Mouse (Mus musculus): ENCODE results near the gene Grm5.

Gene Grm5

DNA sequence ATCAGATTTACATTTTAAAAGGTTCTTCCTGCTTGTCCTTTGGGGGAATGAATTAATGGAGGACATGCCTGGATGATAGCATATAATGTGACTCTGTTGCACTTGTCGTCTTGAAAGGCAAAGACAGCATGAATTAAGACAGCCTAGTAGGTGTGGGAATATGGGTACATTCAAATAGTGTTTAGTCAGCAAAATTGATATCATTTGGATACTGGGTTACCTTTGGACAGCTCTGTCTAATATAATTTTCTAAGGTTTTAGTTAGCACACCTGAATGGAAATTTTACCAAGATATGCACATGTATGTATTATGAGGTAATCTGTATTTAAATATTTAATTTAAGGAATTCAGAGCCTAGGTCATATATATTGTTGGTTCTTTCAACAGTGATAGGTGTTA lies 353.4 kb downstream of the Grm5 start:
- no peak for DNase-seq

DNA sequence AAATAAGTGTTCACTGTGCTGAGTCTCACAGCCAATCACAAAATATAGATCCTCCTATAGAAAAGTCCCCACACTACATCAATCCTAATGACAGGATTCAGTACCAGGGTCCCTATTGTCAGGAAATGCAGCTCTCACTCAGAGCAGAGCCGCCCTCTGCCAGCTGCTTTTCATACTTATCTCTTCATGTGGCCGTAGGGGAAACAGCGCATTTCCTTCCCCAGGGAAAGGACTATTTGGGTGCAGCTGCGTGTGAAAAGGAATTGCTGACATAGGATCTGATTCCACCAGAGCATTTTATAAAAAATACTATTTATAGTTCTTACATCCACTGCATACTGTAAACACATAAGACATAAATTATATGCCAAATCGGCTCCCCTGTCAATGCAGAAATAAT lies 354.3 kb downstream of the Grm5 start:
- no peak for DNase-seq

DNA sequence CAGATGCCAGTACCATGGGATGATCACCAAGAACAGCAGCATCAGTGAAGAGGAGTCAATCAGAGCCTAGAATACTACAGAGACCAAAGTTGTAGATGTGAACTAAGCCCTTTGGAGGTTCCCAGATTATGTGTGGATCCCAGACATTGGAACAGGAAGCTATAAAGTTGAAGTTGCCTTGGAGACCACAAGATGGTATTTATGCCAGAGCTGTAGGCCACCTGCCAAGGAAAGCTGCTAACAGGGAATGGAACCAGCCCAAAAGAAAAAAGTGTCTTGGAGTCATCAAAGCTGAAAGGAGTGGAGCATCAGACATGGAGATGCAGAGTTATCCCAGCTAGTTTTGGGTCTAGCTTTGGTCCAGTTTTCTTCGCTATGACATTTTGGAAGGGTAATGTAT lies 366.2 kb downstream of the Grm5 start:
- DNase-seq, result no peak

DNA sequence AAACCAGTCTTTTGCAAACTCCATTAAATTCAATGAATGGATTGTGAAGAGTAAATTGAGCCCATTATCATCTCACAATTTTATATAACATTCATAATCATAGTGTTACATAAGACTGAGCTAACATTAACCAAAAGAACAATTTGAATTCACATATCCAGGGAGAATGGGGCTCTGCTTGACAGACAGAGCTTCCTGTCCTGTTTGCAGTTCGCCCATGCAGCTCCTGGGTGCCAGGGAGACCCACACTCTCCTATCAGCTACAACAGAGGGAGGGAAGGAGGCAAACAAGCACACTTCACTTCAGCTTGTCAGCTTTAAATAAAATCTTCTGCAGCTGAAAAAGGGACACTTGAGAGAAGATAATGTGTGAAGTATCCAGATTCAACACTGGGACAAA lies 389.2 kb downstream of the Grm5 start:
- DNase-seq, result no peak

DNA sequence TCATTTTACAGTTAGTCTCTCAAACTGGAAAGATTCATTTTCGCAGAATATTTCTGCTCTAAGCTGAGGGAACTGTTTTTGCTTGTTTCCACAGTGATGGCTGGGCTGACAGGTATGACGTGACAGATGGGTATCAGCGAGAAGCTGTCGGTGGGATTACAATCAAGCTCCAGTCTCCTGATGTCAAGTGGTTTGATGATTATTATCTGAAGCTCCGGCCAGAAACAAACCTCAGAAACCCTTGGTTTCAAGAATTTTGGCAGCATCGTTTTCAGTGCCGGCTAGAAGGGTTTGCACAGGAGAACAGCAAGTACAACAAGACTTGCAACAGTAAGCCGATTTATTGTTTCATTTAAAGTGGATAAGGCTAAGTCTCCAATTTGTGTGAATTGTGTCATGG lies 391.1 kb downstream of the Grm5 start:
- DNase-seq, result no peak

DNA sequence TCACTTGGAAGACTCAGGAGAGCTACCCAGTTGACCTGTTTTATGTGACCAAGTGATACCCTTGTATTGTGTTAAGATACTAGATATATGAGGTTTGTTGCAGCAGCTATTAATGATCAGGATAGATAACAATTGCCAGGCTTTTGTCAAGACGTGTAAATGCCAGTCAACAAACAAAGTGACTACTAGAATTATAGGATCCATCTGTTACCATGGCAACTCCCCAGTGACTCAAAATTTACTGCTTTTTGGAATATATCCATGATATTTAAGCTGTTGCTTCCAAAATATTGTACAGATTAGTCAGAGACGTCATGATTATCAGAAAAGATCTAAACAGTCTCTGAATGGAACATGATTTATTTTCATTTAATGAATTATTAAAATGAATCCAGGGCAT lies 399.5 kb downstream of the Grm5 start:
- DNase-seq, result no peak

DNA sequence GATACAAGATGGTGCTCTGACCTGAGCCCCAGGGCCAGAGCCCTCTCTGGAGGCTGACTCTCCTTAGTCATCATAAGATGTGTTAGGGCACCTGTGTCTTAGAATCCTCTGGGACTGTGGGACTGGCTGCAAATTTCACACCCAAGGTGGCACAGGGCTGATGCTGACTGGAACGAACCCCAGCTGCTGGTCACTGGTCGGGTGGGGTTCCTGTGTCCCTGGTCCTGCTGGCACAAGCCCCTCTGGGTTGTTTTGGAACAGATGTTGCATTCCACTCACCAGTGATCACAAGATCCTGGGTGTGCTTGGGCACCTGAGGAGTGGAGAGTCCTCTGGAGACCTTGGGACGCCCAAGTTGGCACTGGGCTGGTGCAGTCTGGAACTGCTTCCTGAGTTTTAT lies 430.5 kb downstream of the Grm5 start:
- no peak for DNase-seq

DNA sequence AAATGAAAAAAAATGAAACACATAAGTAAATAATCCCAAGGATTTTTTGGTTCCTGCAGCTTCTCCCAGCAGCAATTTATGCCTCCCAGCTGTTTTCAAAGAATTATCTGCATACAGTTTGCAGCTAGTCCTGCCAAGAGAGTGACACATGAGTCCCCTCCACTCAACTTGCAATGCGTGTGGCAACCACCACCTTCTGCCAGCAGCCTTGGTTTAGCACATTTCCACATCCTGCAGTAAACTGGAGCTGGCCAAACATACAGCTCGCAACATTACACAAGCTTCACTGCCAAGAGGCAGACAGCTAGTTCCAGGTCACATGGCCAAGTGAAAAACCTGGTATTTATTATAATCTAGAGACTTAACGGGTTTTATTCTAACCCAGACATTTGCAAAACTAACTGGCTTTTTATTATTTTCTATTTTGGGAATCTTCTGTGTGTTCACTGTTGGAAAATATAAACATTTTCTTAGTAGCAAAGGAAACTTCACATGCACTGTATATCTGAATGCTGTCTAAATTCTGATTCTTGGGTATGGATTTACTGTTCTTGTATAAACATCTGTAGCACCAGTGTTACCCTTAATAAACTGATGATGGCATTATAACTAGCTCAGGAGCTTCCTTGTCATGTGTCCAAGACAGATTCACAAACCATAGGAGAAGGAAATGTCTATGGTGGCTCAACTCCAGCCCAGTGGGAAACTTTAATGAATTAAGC lies 443.6 kb downstream of the Grm5 start:
- DNase-seq, result no peak

DNA sequence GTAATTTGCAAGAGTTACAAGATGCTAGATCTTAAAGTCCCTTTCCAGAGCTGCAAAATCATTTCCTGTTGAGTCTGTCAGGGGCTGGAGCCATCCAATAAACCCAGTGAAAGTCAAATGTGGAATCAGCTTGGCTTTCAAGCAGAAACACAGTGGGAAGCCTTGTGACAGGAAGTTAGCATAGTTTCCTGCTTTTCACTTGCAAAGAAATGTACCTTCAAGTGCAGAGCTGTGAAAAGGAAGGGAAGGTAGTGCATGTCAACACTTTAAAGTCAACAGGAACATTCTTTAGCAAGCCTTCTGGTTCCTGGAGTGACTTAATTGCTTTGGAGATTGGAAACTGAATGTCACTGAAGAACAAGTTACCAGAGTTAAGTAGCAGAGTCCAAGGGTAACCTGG lies 463.4 kb downstream of the Grm5 start:
- DNase-seq, result no peak

DNA sequence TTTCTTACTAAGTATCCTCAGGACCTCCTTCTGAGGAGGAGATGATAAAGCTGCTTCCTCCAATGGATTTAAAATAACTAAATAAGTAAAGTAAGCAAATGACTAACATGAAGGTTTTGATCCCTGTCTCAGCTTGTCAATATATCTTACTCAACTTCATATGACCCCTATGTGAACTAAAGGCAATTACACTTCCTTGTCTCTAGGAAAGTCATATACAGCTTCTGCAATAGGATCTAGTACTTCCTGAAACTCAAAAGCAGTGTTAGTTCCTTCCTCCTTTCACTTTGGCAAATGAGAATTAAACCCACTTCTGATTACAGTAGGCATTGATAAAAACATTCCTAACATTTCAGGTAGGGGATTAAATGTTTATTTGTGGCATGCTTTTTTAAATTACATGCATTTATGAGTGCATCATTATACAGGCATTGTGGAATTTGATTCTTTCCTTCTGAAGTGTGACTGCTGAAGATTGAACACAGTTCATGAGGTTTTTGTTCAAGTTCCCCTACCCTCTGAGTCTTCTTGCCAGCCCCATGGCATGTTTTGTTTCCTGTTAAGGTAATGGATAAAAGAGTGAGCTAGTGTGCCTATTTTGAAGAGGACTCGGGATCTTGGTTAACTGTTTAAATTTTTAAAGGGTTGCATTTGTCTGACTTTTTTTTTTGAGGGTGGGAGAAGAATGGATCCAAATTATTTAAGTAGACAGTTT lies 470.4 kb downstream of the Grm5 start:
- no peak for DNase-seq

DNA sequence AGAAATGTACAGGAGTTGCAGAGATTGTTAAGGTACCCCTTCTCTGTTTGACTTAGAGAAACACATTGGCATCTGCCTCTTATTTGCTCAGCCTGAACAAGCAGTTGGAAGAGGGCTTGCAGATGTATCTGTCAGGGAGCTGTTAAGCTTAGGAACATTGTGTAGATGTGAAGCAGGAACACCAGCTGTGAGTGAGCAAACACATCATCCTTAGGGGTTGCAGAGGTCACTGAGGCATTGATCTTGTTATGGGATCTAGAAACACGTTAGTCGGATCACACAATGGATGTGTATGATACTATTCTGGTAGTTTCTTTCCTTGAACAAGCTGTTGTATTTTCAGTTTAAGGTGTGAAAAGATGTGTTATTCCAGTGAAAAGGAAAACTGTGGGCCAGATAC lies 472.5 kb downstream of the Grm5 start:
- DNase-seq, result no peak

DNA sequence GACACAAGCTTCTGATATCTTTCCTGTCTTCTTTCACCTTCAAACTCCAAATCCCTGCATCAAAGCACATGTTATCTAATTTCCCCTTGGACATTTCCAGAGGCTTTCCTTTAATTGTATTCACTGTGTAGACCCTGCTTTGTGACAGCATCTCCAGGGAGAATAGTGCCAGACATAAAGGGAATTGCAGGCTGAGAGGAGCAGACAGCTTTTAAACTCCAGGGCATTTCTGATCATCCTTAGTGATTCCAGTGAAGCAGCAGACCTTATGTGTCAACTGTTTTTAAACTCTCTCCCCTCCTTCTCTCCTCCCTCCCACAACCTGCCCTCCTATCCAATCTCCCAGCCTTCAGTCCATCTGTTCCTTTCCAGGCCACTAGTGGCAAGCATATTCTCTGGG lies 507.1 kb downstream of the Grm5 start:
- DNase-seq, result no peak

DNA sequence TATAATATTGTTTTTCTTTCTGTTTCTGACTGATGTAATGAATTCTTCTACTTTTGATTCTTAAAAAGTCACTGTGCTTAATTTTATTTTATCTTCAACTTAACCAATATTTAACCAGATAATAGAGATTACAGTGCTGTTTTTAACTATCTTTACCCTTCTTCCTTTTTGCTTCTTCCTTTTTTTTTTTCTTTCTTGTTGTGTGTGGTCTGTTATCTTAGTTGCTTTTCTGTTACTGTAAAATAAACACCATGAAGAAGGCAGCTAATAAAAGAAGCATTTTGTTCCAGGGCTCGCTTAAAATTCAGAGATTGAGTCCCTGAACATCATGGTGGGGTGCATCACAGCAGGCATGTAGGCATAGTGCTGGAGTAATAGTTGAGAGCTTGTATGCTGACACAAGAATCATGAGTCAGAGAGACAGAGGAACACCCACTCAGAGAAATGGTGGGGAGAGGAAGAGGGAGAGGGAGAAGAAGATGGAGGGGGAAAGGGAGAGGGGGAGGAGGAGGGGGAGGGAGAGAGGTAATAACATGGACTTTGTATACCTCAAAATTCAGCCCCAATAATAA lies 512.7 kb downstream of the Grm5 start:
- DNase-seq, result no peak

DNA sequence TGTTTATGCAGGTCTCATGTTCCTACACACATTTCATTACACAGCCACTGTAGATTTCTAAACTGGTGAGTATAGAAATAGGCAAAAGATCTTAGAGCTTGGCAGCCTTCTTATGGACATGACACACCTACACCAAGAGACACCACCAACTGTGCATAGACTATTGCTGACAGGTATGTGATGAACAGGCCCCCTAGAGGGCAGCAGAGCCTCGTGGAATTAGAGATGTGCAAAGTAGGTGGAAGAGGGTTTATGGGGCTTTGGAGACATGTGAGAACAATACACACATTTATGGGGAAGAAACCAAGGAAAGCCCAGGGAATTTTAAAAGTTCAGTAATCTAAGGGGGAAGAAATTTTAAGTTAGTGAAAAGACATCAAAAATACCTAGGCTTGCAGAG lies 513.7 kb downstream of the Grm5 start:
- no peak for DNase-seq

DNA sequence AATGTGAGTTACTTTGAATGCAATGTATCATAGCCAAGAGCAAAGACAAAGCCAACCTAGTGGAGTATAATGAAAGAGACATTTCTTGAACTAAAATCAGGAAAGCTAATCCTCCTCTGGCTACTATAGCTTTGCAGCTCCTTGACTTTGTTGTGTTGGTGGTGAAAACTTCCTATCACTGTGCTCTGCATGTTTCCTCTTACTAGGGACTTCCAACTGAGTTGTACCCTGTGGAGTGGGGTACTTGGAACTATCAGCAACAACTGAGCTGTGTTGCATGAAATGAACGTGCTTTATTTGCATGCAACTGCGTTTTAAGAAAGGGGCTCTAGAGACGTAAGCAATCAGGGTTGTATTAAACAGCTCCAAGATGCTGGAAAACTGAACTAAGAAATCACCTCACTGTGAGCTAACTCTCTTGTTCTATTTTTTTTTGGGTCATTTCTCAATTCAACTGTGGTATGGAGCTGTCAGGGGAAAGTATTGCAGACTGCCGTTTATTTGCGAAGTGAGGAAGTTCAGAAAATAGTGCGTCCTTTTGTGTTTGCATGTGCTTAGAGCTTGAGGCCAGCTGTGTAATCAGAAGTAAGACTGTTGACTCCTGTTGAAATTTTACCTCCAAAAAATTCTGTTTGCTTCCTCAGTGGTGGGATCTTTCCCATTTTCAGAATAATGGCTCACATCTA lies 532.9 kb downstream of the Grm5 start:
- no peak for DNase-seq

DNA sequence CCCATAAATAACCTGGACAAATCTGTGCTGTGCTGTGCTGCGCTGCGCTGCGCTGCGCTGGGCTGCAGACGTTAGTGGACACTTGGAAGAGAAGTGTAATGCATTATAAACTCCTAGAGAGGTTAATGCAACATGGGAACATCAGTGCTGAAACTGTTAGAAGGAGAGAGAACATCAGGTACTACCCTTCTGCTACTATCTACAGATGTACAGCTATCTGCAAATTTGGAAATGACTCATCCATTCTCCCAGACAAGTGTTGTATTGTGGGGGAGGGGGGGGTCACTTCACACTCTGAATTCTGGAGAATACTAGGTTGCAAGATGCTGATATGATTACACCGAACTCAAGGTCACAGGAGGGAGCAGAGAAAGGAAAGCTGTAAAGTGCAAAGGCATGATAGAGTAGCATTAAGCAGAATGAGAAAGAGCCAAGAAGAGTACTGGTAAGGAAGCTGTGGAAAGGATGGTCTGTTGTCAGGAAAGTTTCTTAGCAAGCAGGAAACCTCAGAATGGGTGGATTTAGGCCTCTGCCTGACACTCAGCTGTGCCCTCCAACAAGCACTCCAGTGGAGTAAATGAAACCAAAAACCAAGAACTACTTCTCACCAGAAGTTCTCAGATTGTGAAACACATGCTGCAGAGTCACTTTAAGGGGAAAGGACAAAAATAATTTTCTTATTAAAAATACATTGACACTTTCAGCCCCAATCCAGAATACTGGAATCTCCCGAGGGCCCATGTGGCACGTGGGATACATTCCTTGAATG lies 544.3 kb downstream of the Grm5 start:
- DNase-seq, result no peak

DNA sequence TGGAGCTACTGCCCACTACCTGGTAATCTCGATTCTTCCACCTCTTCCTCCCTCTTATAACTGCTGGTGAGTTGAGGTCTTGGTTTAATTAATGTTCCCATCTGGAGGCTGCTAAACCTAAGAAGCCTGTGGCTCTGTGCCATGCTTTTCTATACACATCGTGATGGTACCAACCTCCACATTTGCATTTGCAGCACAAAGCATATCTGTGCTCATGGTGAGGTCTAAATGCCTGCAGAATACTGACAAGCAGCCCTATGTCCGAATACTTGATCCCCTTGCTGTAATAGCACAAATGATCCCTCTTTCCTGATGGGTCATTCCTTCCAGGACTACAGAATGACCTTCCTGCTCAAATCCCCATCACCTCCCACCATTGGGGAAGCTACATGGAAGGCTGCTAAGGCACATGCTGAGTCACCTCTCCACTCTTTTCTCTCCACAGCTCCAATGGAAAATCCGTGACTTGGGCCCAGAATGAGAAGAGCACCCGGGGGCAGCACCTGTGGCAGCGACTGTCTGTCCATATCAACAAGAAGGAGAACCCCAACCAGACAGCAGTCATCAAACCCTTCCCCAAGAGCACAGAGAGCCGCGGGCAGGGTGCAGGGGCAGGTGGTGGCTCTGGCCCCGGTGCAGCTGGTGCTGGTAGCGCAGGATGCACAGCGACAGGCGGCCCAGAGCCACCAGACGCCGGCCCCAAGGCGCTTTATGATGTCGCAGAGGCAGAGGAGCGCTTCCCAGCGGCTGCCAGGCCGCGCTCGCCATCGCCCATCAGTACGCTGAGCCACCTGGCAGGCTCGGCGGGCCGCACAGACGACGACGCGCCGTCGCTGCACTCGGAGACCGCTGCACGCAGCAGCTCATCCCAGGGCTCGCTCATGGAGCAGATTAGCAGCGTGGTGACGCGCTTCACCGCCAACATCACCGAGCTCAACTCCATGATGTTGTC lies 545.8 kb downstream of the Grm5 start:
- DNase-seq, result no peak

DNA sequence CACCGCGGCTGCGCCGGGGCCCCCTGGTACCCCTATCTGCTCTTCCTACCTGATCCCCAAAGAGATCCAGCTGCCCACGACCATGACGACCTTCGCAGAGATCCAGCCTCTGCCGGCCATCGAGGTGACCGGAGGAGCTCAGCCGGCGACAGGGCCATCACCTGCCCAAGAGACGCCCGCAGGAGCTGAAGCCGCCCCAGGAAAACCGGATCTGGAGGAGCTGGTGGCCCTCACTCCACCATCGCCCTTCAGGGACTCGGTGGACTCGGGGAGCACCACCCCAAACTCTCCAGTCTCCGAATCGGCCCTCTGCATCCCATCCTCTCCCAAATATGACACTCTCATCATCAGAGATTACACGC lies 546.5 kb downstream of the Grm5 start:
- no peak for DNase-seq

DNA sequence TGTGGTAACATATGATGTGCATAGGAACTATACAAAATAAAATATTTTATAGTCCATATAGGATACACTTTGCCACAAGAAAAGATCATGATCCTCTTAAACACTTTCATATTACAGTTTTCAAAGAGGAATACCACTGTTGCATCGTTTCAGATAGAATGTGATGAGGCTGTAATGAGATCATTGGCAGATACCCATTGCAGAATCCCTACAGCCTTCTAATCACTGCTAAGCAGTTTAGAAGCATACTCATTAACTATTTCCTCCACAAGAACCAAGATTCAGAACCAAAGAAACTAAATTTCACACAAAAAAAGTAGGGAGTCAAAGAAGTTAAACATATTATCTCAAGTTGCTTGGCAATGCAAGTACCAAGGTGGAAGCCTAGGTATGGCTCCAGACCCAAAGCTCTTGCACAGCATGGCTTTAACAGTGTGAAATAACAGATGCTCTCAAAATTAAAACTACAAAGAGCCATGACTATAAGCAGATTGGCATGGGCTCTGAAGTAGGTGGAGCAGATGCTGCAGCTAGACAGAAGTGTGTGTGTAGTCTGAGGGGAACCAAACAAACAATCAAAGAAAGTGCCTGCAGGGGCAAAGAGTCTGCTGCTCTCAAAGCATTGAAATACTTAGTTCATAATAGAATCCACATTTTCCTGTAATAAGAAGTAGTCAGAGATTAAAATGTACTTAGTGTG lies 575.7 kb downstream of the Grm5 start:
- DNase-seq, result no peak

DNA sequence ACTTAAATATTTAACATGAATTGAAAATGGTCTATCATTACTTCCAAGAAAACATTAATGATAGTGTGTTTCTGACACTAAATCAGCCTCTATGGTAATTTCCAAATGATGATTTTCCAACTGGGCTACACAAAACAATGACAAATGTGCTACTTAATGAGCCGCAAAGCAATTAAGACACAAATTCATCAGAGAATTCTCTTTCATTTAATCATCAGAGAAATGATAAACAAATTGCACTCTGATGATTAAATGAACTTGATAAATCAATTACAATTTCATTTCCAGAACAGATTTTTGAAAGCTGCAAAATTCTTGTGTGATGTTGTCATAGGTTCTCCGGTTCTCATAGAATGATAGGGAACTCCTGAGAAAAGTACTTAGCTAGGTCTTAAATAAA lies 577.6 kb downstream of the Grm5 start:
- no peak for DNase-seq

All from cerebellum, adult 9-11 months (tissue).